Mouse (Mus musculus) liver, embryonic 11.5 days (tissue): ENCODE measurements around the gene Olfr801. TPM values are rescaled to one million over a fixed set of nuclear protein-coding genes. Genes with fewer than 3 reads are reported as not detected.

ENCODE experiments used
- ATAC-seq: fragments of 200-750 bp; cut with Nextera tagmentation; replicated peaks from 2 replicates; pipeline ENCODE4 v1.8.0; 2017; ENCODE audit warnings: moderate number of reproducible peaks, mild to moderate bottlenecking, moderate TSS enrichment, moderate library complexity; ENCODE audit not compliant: low FRiP score
- DNase-seq: peaks from one replicate; pipeline ENCODE4 v3.0.0-alpha.2; 2017; ENCODE audit warnings: low spot score
- H3K27ac ChIP-seq: fragments of 300-500 bp; sonication (generic); 2 replicates; pipeline ENCODE4 v1.5.1; 2014; ENCODE audit warnings: mild to moderate bottlenecking, low read depth, low read length, control low read depth
- H3K27me3 ChIP-seq: fragments of 300-500 bp; sonication (generic); replicated peaks from 2 replicates; pipeline ENCODE4 v1.6.1; 2014; ENCODE audit warnings: low read length, mixed read lengths; ENCODE audit not compliant: control insufficient read depth, insufficient read depth
- H3K36me3 ChIP-seq: fragments of 300-500 bp; sonication (generic); 2 replicates; pipeline ENCODE4 v1.6.1; 2014; ENCODE audit warnings: mild to moderate bottlenecking, low read length, moderate library complexity, mixed read lengths; ENCODE audit not compliant: control insufficient read depth, insufficient read depth
- H3K4me1 ChIP-seq: fragments of 300-500 bp; sonication (generic); replicated peaks from 2 replicates; pipeline ENCODE4 v1.6.1; 2014; ENCODE audit warnings: low read length, mixed read lengths; ENCODE audit not compliant: control insufficient read depth, insufficient read depth
- H3K4me2 ChIP-seq: fragments of 300-500 bp; sonication (generic); 2 replicates; pipeline ENCODE4 v1.6.1; 2014; ENCODE audit warnings: mild to moderate bottlenecking, control low read depth, moderate library complexity
- H3K4me3 ChIP-seq: fragments of 300-500 bp; sonication (generic); 2 replicates; pipeline ENCODE4 v1.5.1; 2014; ENCODE audit warnings: low read depth, low read length, control low read depth
- H3K9ac ChIP-seq: fragments of 300-500 bp; sonication (generic); 2 replicates; pipeline ENCODE4 v1.6.1; 2014; ENCODE audit warnings: low read depth, low read length, control low read depth
- H3K9me3 ChIP-seq: fragments of 300-500 bp; sonication (generic); 2 replicates; pipeline ENCODE4 v1.6.1; 2016; ENCODE audit warnings: low read length, inconsistent platforms, mixed read lengths; ENCODE audit not compliant: control insufficient read depth
- WGBS: fragments of 180-500 bp; shearing (Covaris S2); extraction: QIAGEN DNeasy Blood & Tissue Kit; methylation state at CpG from one replicate; pipeline ENCODE4 v1.1.7; 2014; 5-methylcytosine and 5-hydroxymethylcytosine counted together
- polyA plus RNA-seq: library from polyadenylated mRNA; unstranded; fragments of >200 nt; fragmentation: Nextera tagmentation; extraction: Ambion mirVana; gene quantifications from 2 replicates; pipeline ENCODE4 v1.2.1, GENCODE M21; 2014

Gene Olfr801
- not detected in 2 replicates for polyA plus RNA-seq

DNA sequence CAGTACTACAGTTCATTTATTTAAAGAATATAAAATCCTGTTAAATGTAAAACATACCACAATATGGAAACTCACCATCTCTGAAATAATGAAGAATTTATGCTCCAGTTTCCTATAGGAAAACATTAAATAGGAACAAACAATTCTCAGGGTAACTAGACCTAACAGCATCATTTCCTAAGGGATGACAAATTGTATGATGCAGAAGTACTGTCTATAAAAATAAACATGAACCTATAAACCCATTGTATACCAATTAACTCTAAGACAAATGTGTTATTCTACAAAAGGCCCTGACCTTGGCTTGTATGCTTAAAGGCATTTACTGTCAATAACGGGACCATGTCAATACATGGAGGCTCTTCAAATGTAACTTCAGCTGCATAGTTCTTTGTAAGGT is at the start of gene Olfr801:
Gene Olfr801, minus strand, starts transcription at position 101 of the 400 bp plus-strand sequence.
- H3K4me1 ChIP-seq, result no peaks in the 10 kb centered on the region
- WGBS, result 68% methylated on average over 1 of the region's 1 CpGs
- ATAC-seq (no peak), DNase-seq (no peak)
- H3K9ac ChIP-seq, result no peak within 1 kb of the TSS
- H3K27me3 ChIP-seq, result no peaks in the 10 kb centered on the region
- H3K36me3 ChIP-seq, result no peaks in the 10 kb centered on the region
- no peak within 1 kb of the TSS for H3K4me2 ChIP-seq
- no peak within 1 kb of the TSS for H3K27ac ChIP-seq
- H3K9me3 ChIP-seq, result no peaks in the 10 kb centered on the region
- H3K4me3 ChIP-seq, result no peak within 1 kb of the TSS

DNA sequence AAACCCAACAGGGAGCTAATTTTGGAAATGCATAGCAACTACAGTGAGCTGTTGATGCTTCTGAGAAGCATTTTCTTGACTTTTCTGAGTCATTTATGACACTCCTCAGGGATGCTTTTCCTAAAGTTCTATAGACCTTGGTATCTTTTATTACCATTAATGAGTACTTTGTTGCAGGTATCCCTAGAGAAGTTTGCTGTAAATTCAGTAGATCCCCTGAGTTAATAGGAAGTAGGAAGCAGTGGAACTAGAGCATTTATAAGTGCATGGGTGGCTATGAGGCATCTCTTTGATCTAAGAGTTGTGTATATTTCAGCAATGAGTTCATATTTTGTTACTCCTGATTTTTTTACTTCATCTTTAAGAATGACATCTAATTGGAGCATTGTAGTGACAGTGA is 29.2 kb upstream of the Olfr801 start, which contains the start of gene Olfr804:
Gene Olfr804, plus strand, starts transcription at position 301 of the 400 bp plus-strand sequence.
- Histone ChIP-seq H3K4me1 (no peaks in the 10 kb centered on the region), H3K4me3 (no peak within 1 kb of the TSS), H3K9ac (no peak within 1 kb of the TSS), H3K36me3 (no peaks in the 10 kb centered on the region), H3K27ac (no peak within 1 kb of the TSS), H3K4me2 (no peak within 1 kb of the TSS), H3K9me3 (no peaks in the 10 kb centered on the region), H3K27me3 (no peaks in the 10 kb centered on the region)
- ATAC-seq (no peak), DNase-seq (no peak)

DNA sequence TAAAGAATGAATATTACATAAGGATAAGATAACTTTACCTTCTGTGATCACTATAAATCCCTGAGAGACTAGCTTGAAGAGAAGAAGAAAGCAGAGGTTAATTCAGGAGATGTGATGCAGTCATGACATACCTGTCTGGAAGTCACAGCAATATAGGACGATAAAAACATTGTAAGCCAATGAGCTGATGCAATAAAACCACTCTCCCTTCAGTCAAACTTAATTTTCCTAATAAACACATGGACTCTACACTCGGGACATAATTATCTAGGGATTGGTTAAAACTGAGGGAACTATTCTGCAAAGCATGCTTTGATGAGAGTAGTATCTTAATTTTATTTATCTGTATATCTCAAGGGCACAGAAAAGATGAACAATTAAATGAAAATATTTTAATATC is 20.5 kb upstream of the Olfr801 start, which contains the start of gene Olfr803:
Gene Olfr803, minus strand, starts transcription at position 101 of the 400 bp plus-strand sequence.
- H3K36me3 ChIP-seq, result no peaks in the 10 kb centered on the region
- no peak for DNase-seq
- ATAC-seq, result no peak

DNA sequence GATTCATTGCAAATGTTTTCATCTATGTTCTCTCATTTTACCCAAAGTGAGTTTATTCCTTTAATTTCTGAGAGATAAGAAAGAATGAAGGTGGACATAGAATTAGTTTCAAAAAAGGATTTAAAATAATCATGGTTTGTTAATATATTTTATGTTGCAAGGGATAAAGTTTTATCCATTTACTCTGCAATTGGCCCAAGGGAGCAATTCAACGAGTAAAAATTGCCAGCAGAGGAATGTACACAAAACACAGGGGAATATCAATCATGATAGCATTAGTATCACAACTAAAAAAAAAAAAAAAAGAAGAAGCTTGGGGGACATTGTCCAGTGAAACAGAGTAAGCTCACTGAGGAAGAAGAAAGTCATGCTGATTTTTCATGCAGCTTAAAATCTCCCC is 14.4 kb upstream of the Olfr801 start, which contains the start of gene Olfr802:
Gene Olfr802, minus strand, starts transcription at position 101 of the 400 bp plus-strand sequence.
- H3K27ac ChIP-seq, result no peak within 1 kb of the TSS
- no peaks in the 10 kb centered on the region for H3K36me3 ChIP-seq
- no peak within 1 kb of the TSS for H3K4me2 ChIP-seq
- no peak for DNase-seq
- ATAC-seq, result no peak
- no peaks in the 10 kb centered on the region for H3K27me3 ChIP-seq
- H3K9ac ChIP-seq, result no peak within 1 kb of the TSS
- H3K9me3 ChIP-seq, result no peaks in the 10 kb centered on the region
- H3K4me1 ChIP-seq, result no peaks in the 10 kb centered on the region
- 49% methylated on average over 1 of the region's 1 CpGs for WGBS
- no peak within 1 kb of the TSS for H3K4me3 ChIP-seq

More for the DNA sequence above, 20.5 kb upstream of the Olfr801 start, which contains the start of gene Olfr803:
- no peak within 1 kb of the TSS for H3K9ac ChIP-seq
- no peaks in the 10 kb centered on the region for H3K27me3 ChIP-seq
- whole genome bisulfite sequencing, result 74% methylated on average over 2 of the region's 2 CpGs
- no peaks in the 10 kb centered on the region for H3K4me1 ChIP-seq
- H3K27ac ChIP-seq, result no peak within 1 kb of the TSS
- H3K4me3 ChIP-seq, result no peak within 1 kb of the TSS
- no peak within 1 kb of the TSS for H3K4me2 ChIP-seq
- no peaks in the 10 kb centered on the region for H3K9me3 ChIP-seq

DNA sequence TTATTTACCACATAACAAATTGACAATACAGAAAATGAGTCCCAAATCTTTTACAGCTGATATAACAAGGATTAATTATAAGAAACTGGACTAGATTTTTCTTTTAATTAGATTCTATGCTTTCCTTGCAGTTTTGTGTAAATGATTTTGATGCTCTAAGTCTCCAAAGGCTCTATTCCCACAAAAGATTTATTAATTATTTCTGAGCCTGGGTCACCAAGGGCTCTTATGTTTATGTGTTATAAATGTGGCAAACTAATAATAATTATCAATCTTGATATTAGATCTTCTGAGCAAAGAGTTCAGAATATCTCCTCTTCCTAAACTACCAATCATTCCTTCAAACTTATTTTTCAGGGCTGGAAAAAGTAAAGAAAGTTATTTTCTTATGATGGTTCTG is 16.3 kb downstream of the Olfr801 start, which contains the start of gene Olfr800:
Gene Olfr800, plus strand, starts transcription at position 301 of the 400 bp plus-strand sequence.
- no peak for ATAC-seq
- Histone ChIP-seq H3K4me1 (no peaks in the 10 kb centered on the region), H3K27me3 (no peaks in the 10 kb centered on the region), H3K36me3 (no peaks in the 10 kb centered on the region), H3K4me2 (no peak within 1 kb of the TSS), H3K27ac (no peak within 1 kb of the TSS), H3K9ac (no peak within 1 kb of the TSS), H3K9me3 (no peaks in the 10 kb centered on the region), H3K4me3 (no peak within 1 kb of the TSS)
- DNase-seq, result no peak

DNA sequence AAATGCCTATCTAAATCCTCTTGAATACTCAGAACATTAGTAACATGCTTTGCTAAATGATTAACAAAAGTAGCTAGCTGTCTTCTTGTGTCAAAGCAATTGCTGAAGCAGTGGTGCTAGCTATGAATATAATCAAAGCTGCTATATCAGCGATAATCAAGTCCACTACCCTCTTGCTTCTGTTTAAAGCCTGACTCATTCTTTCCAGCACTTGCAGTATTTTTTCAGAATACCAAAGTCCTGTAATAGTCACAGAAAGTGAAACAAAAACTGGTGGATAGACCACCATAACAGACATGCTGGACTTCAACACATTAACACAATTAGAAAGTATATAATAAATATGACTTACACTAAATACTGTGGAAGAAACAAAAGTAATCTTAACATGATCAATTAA is 21.9 kb downstream of the Olfr801 start:
- H3K36me3 ChIP-seq, result no peaks in the 10 kb centered on the region
- ATAC-seq (no peak), DNase-seq (no peak)
- WGBS, result 88% methylated on average over 1 of the region's 1 CpGs
- no peak overlapping the region for H3K9ac ChIP-seq
- H3K4me1 ChIP-seq, result no peaks in the 10 kb centered on the region
- no peaks in the 10 kb centered on the region for H3K27me3 ChIP-seq
- H3K27ac ChIP-seq, result no peak overlapping the region
- H3K9me3 ChIP-seq, result no peaks in the 10 kb centered on the region
- no peak overlapping the region for H3K4me3 ChIP-seq
- H3K4me2 ChIP-seq, result no peak overlapping the region

DNA sequence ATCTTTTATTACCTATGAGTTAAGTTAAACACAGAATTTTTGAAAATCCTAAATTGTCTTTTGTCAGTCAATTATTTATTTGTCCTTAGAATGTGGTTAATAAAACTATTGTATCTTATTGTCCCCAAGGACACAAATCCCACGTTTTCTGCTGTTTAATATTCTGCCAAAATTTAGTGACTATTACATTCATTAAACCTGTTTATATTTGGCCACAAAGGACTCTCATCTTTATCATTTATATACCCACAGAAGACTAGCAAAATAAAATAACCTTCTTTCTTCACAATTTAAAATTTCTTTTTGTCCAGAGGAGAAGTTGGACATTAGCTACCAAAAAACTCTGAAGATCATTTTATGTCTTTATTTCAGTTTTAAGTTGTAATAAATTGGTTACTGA is 36.5 kb downstream of the Olfr801 start, which contains the start of gene Olfr799:
Gene Olfr799, plus strand, starts transcription at position 301 of the 400 bp plus-strand sequence.
- Histone ChIP-seq H3K27me3 (no peaks in the 10 kb centered on the region), H3K36me3 (no peaks in the 10 kb centered on the region), H3K27ac (no peak within 1 kb of the TSS), H3K4me1 (no peaks in the 10 kb centered on the region), H3K4me2 (no peak within 1 kb of the TSS), H3K9ac (no peak within 1 kb of the TSS), H3K4me3 (no peak within 1 kb of the TSS), H3K9me3 (no peaks in the 10 kb centered on the region)
- ATAC-seq (no peak), DNase-seq (no peak)
- WGBS, result 27% methylated on average over 1 of the region's 1 CpGs

DNA sequence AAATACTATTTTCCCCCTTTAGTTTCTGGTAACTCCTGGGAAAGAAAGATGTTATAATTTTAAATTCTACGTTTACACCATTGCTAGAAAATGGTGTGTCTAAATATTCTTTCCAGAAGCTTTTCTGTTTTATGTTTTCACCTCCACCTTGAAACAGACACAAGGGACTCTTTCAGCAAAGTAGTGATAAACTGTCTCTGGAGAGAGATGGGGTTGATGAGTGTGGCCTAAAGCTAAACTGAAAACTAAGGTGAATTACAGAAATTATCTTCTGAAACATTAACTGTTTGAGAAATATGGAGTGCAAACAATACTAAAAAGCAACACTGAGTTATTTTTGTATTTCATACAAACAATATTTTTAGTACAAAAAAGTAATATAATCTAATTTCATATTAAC is 45.8 kb downstream of the Olfr801 start, which contains the start of gene Olfr798:
Gene Olfr798, minus strand, starts transcription at position 101 of the 400 bp plus-strand sequence.
- H3K4me2 ChIP-seq, result no peak within 1 kb of the TSS
- H3K36me3 ChIP-seq, result no peaks in the 10 kb centered on the region
- DNase-seq (no peak), ATAC-seq (no peak)
- H3K4me1 ChIP-seq, result no peaks in the 10 kb centered on the region
- H3K27ac ChIP-seq, result no peak within 1 kb of the TSS
- H3K9me3 ChIP-seq, result no peaks in the 10 kb centered on the region
- no peak within 1 kb of the TSS for H3K4me3 ChIP-seq
- H3K27me3 ChIP-seq, result no peaks in the 10 kb centered on the region
- no peak within 1 kb of the TSS for H3K9ac ChIP-seq
- WGBS, result 66% methylated on average over 1 of the region's 1 CpGs

DNA sequence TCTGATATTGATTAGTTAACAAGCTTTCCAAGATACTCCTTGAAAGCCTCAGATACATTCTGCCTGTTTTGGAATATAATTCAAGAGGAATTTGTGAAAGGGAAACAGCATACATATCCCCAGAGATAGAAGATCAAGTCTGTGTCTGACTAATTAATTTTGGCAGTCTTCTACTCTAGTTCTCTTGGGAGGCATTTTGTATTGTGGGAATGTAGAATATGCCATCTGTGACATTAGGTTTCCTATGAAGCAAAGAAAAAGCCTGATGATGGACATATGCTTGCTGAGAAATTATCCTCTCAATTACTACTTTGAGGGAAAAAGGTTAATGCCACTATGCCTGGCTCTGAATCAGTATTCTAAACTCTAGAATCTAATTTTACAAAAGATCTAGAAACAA is 50.4 kb downstream of the Olfr801 start:
- Histone ChIP-seq H3K27me3 (no peaks in the 10 kb centered on the region), H3K27ac (no peak overlapping the region), H3K4me3 (no peak overlapping the region), H3K4me2 (no peak overlapping the region), H3K9ac (no peak overlapping the region), H3K4me1 (no peaks in the 10 kb centered on the region), H3K9me3 (no peaks in the 10 kb centered on the region), H3K36me3 (no peaks in the 10 kb centered on the region)
- DNase-seq (no peak), ATAC-seq (no peak)
